Mouse (Mus musculus) liver, embryonic 11.5 days (tissue): ENCODE results near the gene Tasp1. TPM values are rescaled to one million over a fixed set of nuclear protein-coding genes. Genes with fewer than 3 reads are reported as not detected.
"Not testable (repeated sequence)": the region's sequence is repeated elsewhere in the genome, so short reads cannot be mapped to it uniquely, and the experiment has no call there.

Experiments
- ATAC-seq: fragments of 200-750 bp; cut with Nextera tagmentation; replicated peaks from 2 replicates; pipeline ENCODE4 v1.8.0; 2017; ENCODE audit warnings: moderate number of reproducible peaks, mild to moderate bottlenecking, moderate TSS enrichment, moderate library complexity; ENCODE audit not compliant: low FRiP score
- DNase-seq: peaks from one replicate; pipeline ENCODE4 v3.0.0-alpha.2; 2017; ENCODE audit warnings: low spot score
- H3K27ac ChIP-seq: fragments of 300-500 bp; sonication (generic); 2 replicates; pipeline ENCODE4 v1.5.1; 2014; ENCODE audit warnings: mild to moderate bottlenecking, low read depth, low read length, control low read depth
- H3K27me3 ChIP-seq: fragments of 300-500 bp; sonication (generic); replicated peaks from 2 replicates; pipeline ENCODE4 v1.6.1; 2014; ENCODE audit warnings: low read length, mixed read lengths; ENCODE audit not compliant: control insufficient read depth, insufficient read depth
- H3K36me3 ChIP-seq: fragments of 300-500 bp; sonication (generic); 2 replicates; pipeline ENCODE4 v1.6.1; 2014; ENCODE audit warnings: mild to moderate bottlenecking, low read length, moderate library complexity, mixed read lengths; ENCODE audit not compliant: control insufficient read depth, insufficient read depth
- H3K4me1 ChIP-seq: fragments of 300-500 bp; sonication (generic); replicated peaks from 2 replicates; pipeline ENCODE4 v1.6.1; 2014; ENCODE audit warnings: low read length, mixed read lengths; ENCODE audit not compliant: control insufficient read depth, insufficient read depth
- H3K4me2 ChIP-seq: fragments of 300-500 bp; sonication (generic); 2 replicates; pipeline ENCODE4 v1.6.1; 2014; ENCODE audit warnings: mild to moderate bottlenecking, control low read depth, moderate library complexity
- H3K4me3 ChIP-seq: fragments of 300-500 bp; sonication (generic); 2 replicates; pipeline ENCODE4 v1.5.1; 2014; ENCODE audit warnings: low read depth, low read length, control low read depth
- H3K9ac ChIP-seq: fragments of 300-500 bp; sonication (generic); 2 replicates; pipeline ENCODE4 v1.6.1; 2014; ENCODE audit warnings: low read depth, low read length, control low read depth
- H3K9me3 ChIP-seq: fragments of 300-500 bp; sonication (generic); 2 replicates; pipeline ENCODE4 v1.6.1; 2016; ENCODE audit warnings: low read length, inconsistent platforms, mixed read lengths; ENCODE audit not compliant: control insufficient read depth
- WGBS: fragments of 180-500 bp; shearing (Covaris S2); extraction: QIAGEN DNeasy Blood & Tissue Kit; methylation state at CpG from one replicate; pipeline ENCODE4 v1.1.7; 2014; 5-methylcytosine and 5-hydroxymethylcytosine counted together
- polyA plus RNA-seq: library from polyadenylated mRNA; unstranded; fragments of >200 nt; fragmentation: Nextera tagmentation; extraction: Ambion mirVana; gene quantifications from 2 replicates; pipeline ENCODE4 v1.2.1, GENCODE M21; 2014

Tasp1 gene
- polyA plus RNA-seq, 1 experiment from 2014 or later: 26.3 TPM

- 88% methylated on average over 7 of the region's 7 CpGs for WGBS
- Histone ChIP-seq H3K4me1 (no peaks in the 10 kb centered on the region), H3K4me2 (no peak overlapping the region), H3K36me3 (no peaks in the 10 kb centered on the region), H3K27me3 (no peaks in the 10 kb centered on the region), H3K9me3 (no peaks in the 10 kb centered on the region), H3K4me3 (no peak overlapping the region), H3K9ac (no peak overlapping the region), H3K27ac (no peak overlapping the region)
- DNase-seq (no peak), ATAC-seq (no peak)
These were observed 182.9 kb downstream of the Tasp1 start for GRCm38 (mm10) chr2:139883581-139884263.

- H3K4me1 ChIP-seq: no peaks in the 10 kb centered on the region
- DNase-seq (no peak), ATAC-seq (no peak)
- no peak overlapping the region for H3K4me2 ChIP-seq
- H3K4me3 ChIP-seq: no peak overlapping the region
- no peaks in the 10 kb centered on the region for H3K27me3 ChIP-seq
- no peak overlapping the region for H3K9ac ChIP-seq
- no peaks in the 10 kb centered on the region for H3K36me3 ChIP-seq
- no peak overlapping the region for H3K27ac ChIP-seq
- WGBS: 90% methylated on average over 7 of the region's 7 CpGs
- no peaks in the 10 kb centered on the region for H3K9me3 ChIP-seq
These were observed 188.5 kb downstream of the Tasp1 start for GRCm38 (mm10) chr2:139878052-139878621.

- no peaks in the 10 kb centered on the region for H3K9me3 ChIP-seq
- H3K4me2 ChIP-seq: no peak overlapping the region
- H3K4me1 ChIP-seq: no peaks in the 10 kb centered on the region
- H3K4me3 ChIP-seq: no peak overlapping the region
- H3K36me3 ChIP-seq: no peaks in the 10 kb centered on the region
- H3K9ac ChIP-seq: no peak overlapping the region
- WGBS: 83% methylated on average over 3 of the region's 3 CpGs
- ATAC-seq: no peak
- H3K27ac ChIP-seq: no peak overlapping the region
- no peaks in the 10 kb centered on the region for H3K27me3 ChIP-seq
- no peak for DNase-seq
These were observed 190.7 kb downstream of the Tasp1 start for GRCm38 (mm10) chr2:139875876-139876275.

- Histone ChIP-seq H3K4me1 (no peaks in the 10 kb centered on the region), H3K27ac (no peak overlapping the region), H3K9me3 (no peaks in the 10 kb centered on the region), H3K9ac (no peak overlapping the region), H3K27me3 (no peaks in the 10 kb centered on the region), H3K36me3 (no peaks in the 10 kb centered on the region), H3K4me3 (no peak overlapping the region), H3K4me2 (no peak overlapping the region)
- ATAC-seq: no peak
- DNase-seq: no peak
- WGBS: 82% methylated on average over 3 of the region's 3 CpGs
These were observed 192.4 kb downstream of the Tasp1 start for GRCm38 (mm10) chr2:139874173-139874572.

- no peak overlapping the region for H3K4me3 ChIP-seq
- DNase-seq (no peak), ATAC-seq (no peak)
- no peak overlapping the region for H3K9ac ChIP-seq
- no peaks in the 10 kb centered on the region for H3K36me3 ChIP-seq
- no peak overlapping the region for H3K27ac ChIP-seq
- no peak overlapping the region for H3K4me2 ChIP-seq
- WGBS: 67% methylated on average over 2 of the region's 2 CpGs
- H3K4me1 ChIP-seq: no peaks in the 10 kb centered on the region
- no peaks in the 10 kb centered on the region for H3K27me3 ChIP-seq
- no peaks in the 10 kb centered on the region for H3K9me3 ChIP-seq
These were observed 192.8 kb downstream of the Tasp1 start for GRCm38 (mm10) chr2:139873762-139874161.

GRCm38 (mm10) chr2:139869071-139869470 lies 197.5 kb downstream of the Tasp1 start:
- WGBS: 95% methylated on average over 2 of the region's 2 CpGs
- H3K4me3 ChIP-seq, H3K4me2 ChIP-seq, ATAC-seq, H3K9me3 ChIP-seq, H3K9ac ChIP-seq, H3K27ac ChIP-seq, H3K36me3 ChIP-seq, H3K27me3 ChIP-seq, H3K4me1 ChIP-seq, DNase-seq: not testable (repeated sequence)

- not testable (repeated sequence) for H3K27me3 ChIP-seq, H3K9ac ChIP-seq, H3K4me1 ChIP-seq, H3K9me3 ChIP-seq, H3K4me2 ChIP-seq, DNase-seq, H3K27ac ChIP-seq, H3K36me3 ChIP-seq, ATAC-seq, H3K4me3 ChIP-seq
- 90% methylated on average over 3 of the region's 3 CpGs for WGBS
These were observed 203.2 kb downstream of the Tasp1 start for GRCm38 (mm10) chr2:139863396-139863795.

GRCm38 (mm10) chr2:139860133-139860494 lies 206.5 kb downstream of the Tasp1 start:
- Histone ChIP-seq H3K27me3 (no peaks in the 10 kb centered on the region), H3K4me2 (no peak overlapping the region), H3K36me3 (no peaks in the 10 kb centered on the region), H3K27ac (no peak overlapping the region), H3K4me3 (no peak overlapping the region), H3K9me3 (no peaks in the 10 kb centered on the region), H3K4me1 (no peaks in the 10 kb centered on the region), H3K9ac (no peak overlapping the region)
- no peak for DNase-seq
- no peak for ATAC-seq
- 91% methylated on average over 5 of the region's 5 CpGs for WGBS

GRCm38 (mm10) chr2:139859424-139860132 lies 207.0 kb downstream of the Tasp1 start:
- H3K4me1 ChIP-seq: no peaks in the 10 kb centered on the region
- H3K4me2 ChIP-seq: no peak overlapping the region
- DNase-seq: no peak
- no peak overlapping the region for H3K27ac ChIP-seq
- no peaks in the 10 kb centered on the region for H3K27me3 ChIP-seq
- H3K36me3 ChIP-seq: no peaks in the 10 kb centered on the region
- WGBS: 49% methylated on average over 3 of the region's 3 CpGs
- no peaks in the 10 kb centered on the region for H3K9me3 ChIP-seq
- H3K9ac ChIP-seq: no peak overlapping the region
- H3K4me3 ChIP-seq: no peak overlapping the region
- no peak for ATAC-seq
